Mouse (Mus musculus) adrenal gland, adult 18-20 months (tissue): Measurements from ENCODE around the gene Wapl. TPM values are rescaled to one million over a fixed set of nuclear protein-coding genes. Genes with fewer than 3 reads are reported as not detected.
A peak's percentile ranks its signal among the peaks of the same experiment; 100 is the strongest.

Experiments
- DNase-seq, 2 experiments: peaks; one replicate each; pipeline ENCODE4 v3.0.0; 2021 to 2022; ENCODE audit warnings: low spot score in 2 of 2
- total RNA-seq, 2 experiments: library from RNA; stranded (reverse); gene quantifications; 1 replicate in 1 of 2; 2 replicates in 1 of 2; pipeline ENCODE4 v1.2.3; 2021

The Wapl gene
- total RNA-seq, 2 experiments from 2014 or later, result 72.4 to 90.5 TPM

DNA sequence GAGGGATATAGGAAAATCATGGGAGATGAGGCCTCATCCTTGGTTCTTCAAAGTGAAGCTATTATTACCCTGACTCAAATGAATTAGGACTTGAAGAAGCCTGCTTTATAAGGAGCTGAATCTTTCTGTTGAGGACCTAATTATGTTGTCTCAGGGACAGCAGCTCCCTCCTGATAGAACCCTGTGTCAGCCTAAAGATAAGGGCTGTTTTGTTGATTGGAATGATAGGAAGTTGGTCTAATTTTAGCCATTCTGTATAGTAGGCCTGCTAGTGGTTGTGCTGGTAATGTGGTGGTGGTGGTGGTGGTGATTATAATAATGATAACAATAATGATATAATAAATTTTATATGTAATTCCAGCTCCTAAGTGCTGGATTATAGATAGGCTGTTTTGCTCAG, 11.3 kb downstream of the Wapl start:
- DNase-seq, result no peak

GRCm38 (mm10) chr14:34693970-34694369, 20.2 kb downstream of the Wapl start:
- DNase-seq, result no peak

- no peak for DNase-seq
These were observed 23.6 kb downstream of the Wapl start for GRCm38 (mm10) chr14:34697376-34697775.

DNA sequence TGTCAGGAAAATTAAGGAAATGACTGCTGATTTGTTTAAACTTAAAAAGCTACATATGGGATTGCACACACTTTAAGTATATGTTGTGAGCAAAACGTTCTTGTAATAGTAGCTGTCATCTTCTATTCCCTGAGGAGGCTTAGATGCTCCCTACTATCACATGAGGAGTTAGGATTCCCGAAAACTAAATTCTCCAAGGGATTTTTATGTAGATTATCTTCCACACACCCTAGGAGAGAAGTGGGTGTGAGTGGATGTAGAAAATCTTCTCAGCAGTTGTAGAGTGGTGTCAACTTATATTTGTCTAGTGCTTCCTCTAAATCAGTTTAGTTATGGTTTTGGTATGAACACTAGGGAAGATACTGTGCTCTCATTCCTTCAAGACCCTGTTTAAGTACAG, 36.5 kb downstream of the Wapl start:
- no peak for DNase-seq

DNA sequence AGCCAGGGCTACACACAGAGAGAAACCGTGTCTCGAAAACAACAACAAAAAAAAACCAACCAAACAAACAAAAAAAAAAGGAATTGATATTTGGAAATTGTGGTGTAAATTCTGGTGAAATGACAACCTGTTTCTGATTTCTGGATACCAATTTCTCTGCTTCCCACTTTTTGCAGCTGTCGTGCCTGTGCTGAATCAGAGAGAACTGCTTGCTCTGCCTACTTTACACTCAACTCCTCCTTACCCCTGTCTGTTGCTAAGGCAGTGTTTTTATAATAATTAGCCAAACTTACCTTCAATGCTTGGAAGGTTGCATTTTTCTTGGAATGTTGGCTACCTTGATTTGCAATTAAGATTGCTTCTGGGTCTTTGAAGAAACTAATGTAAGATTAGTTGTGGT, 38.3 kb downstream of the Wapl start:
- DNase-seq, result no peak

- no peak for DNase-seq
These were observed 39.1 kb downstream of the Wapl start for GRCm38 (mm10) chr14:34712857-34713256.

- no peak for DNase-seq
These were observed 44.4 kb downstream of the Wapl start for GRCm38 (mm10) chr14:34718150-34718549.

DNA sequence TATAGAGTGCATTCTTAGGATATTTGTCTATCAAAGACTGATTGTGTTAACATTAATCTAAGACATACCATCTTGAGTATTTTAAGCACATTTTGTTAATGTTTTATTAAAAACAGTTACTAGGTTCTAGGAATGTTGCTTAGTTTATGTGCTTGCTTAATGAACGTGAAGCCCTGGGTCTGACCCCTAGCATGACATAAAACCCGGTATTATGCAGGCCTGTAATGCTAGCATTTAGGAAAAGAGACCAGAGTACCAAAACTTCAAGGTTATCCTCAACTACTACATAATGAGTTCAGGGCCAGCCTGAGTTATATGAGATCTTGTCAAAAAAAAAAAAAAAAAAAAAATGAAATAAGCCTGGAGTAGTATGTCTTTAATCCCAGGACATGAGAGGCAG, 54.0 kb downstream of the Wapl start:
- no peak for DNase-seq

DNA sequence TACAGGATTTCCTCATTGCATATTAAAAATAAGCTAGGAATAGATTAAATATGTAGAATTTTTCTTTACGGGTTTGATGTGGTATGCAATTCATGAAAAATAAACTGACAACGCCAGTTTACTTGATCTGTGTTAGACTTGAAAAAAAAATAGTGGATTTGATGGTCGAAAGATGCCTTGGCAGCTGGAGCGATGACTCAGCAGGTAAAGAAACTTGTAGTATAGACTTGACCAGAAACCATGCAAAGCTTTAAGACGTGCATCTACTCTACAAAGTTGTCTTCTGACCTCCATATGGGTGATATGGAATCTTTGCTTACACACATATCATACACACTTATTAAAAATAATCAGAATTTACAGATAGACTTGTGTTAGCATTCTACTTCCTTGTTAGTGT, 61.7 kb downstream of the Wapl start:
- DNase-seq, result no peak

DNA sequence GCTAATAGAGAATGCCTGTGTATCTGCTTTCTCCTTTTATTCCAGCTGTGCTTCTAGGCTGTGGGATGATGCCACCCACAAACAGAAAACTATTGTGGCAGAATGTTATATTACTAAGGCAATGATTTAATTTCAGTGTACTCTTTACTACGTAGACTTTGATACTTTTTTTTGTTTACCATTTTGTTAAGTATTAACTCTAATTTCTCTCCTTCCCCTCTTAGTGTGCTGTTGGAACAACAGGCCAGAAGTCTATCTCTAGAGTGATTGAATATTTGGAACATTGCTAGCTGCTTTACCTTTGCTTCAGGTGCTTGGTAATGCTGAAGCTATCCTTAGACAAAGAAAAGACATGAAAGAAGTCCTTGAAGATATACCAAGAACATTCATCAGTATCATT, 71.7 kb downstream of the Wapl start:
- DNase-seq, result no peak

DNA sequence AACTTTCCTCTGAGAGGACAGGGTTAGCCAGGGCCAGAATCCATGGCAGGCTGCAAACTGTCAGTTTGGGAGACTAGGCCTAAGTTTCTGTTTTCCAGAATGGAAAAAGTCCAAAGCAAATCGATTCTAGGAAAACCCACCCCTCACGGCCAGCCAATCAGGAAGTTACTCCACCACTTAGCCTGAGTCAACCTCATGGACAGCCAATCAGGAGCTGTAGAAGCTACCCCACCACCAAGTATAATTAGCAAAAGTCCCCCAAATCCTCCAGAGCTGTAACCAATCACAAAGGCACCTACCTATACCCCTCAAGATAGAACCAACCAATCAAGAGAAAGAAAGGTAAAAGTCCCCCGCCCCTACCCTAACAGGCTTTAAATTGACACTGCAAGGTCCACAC, 82.0 kb downstream of the Wapl start:
- DNase-seq, result no peak

GRCm38 (mm10) chr14:34759938-34760337, 86.2 kb downstream of the Wapl start:
- no peak for DNase-seq

GRCm38 (mm10) chr14:34761082-34761959, 87.6 kb downstream of the Wapl start:
- no peak for DNase-seq

GRCm38 (mm10) chr14:34762682-34763081, 89.0 kb downstream of the Wapl start:
- DNase-seq, result no peak

DNA sequence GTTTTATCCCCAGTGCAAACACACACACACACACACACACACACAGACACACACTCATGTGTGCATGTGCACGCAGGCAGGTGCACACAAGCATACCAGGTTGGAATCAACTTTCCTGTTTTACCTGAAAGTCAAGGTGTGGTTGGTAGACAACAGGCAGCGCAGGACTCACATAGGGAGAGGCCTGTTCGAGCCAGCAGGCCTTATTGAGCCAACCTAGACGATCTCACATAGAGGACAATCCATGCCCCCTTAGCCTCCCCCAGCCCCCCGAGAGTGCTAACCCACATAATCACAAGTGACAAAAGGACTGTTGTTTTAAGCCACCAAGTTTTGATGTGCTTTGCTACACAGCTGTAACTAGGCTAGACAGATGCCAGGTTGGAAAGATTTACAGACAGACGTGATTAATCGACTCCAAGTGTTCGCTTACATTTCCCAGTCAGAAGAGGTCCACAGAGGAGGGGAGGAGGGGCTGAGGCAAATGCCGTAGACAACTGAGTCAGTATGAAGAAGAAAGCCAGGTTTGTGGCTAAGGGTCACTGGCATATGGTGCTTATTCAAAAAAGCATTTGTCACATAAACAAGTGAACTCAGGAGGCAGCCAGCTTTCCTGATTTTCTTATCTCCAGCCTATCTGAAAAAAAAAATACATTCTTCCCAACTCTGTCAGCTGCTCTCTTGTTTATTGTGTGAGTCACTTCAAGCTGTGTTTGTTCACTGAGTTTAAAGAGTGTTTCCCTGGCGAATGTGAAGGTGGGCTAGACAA, 90.2 kb downstream of the Wapl start:
- no peak for DNase-seq

- no peak for DNase-seq
These were observed 91.2 kb downstream of the Wapl start for GRCm38 (mm10) chr14:34764908-34765307.

- no peak for DNase-seq
These were observed 91.7 kb downstream of the Wapl start for GRCm38 (mm10) chr14:34765380-34765779.

DNA sequence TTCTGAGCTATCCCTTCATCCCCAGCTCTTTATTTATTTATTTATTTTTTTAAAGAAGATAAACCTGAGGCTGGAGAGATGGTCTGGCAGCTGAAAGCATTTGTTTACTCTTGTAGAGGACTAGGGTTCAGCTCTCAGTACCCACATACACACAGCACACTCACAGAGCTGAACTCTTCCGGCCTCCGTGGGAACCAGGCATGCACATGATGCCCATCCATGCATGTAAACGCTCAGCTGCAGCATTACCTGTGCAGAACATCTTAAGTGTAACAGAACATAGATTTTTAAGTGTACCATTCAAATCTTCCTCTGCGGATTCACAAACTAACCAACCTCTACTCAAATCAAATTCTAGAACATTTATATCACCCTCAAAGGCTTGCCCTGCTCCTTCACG, 92.5 kb downstream of the Wapl start:
- no peak for DNase-seq

- peak; percentile 67 to 78 for DNase-seq
These were observed 94.6 kb downstream of the Wapl start for GRCm38 (mm10) chr14:34768373-34768772.

GRCm38 (mm10) chr14:34769021-34769566, 95.4 kb downstream of the Wapl start:
- DNase-seq, result peak; percentile 72 to 73

- DNase-seq, result no peak
These were observed 95.9 kb downstream of the Wapl start for GRCm38 (mm10) chr14:34769567-34770158.

- no peak for DNase-seq
These were observed 96.7 kb downstream of the Wapl start for GRCm38 (mm10) chr14:34770467-34770866.
